Mouse (Mus musculus) neural tube, embryonic 12.5 days (tissue): ENCODE results near the gene Mex3d. TPM values are rescaled to one million over a fixed set of nuclear protein-coding genes. Genes with fewer than 3 reads are reported as not detected.

Experiments
- ATAC-seq: fragments of 200-750 bp; cut with Nextera tagmentation; 2 replicates; pipeline ENCODE4 v1.8.0; 2017; ENCODE audit warnings: low read depth, mild to moderate bottlenecking, moderate TSS enrichment, moderate library complexity; ENCODE audit not compliant: low FRiP score
- H3K27ac ChIP-seq: fragments of 300-500 bp; sonication (generic); 2 replicates; pipeline ENCODE4 v1.5.1; 2016
- H3K27me3 ChIP-seq: fragments of 300-500 bp; sonication (generic); replicated peaks from 2 replicates; pipeline ENCODE4 v1.6.1; 2016; ENCODE audit warnings: mild to moderate bottlenecking
- H3K36me3 ChIP-seq: fragments of 300-500 bp; sonication (generic); 2 replicates; pipeline ENCODE4 v1.6.1; 2016; ENCODE audit warnings: mild to moderate bottlenecking
- H3K4me1 ChIP-seq: fragments of 300-500 bp; sonication (generic); 2 replicates; pipeline ENCODE4 v1.6.1; 2016
- H3K4me2 ChIP-seq: fragments of 300-500 bp; sonication (generic); replicated peaks from 2 replicates; pipeline ENCODE4 v1.6.1; 2016; ENCODE audit warnings: mild to moderate bottlenecking
- H3K4me3 ChIP-seq: fragments of 300-500 bp; sonication (generic); 2 replicates; pipeline ENCODE4 v1.5.1; 2016
- H3K9ac ChIP-seq: fragments of 300-500 bp; sonication (generic); 2 replicates; pipeline ENCODE4 v1.6.1; 2016; ENCODE audit warnings: mild to moderate bottlenecking
- H3K9me3 ChIP-seq: fragments of 300-500 bp; sonication (generic); 2 replicates; pipeline ENCODE4 v1.6.1; 2016; ENCODE audit warnings: mild to moderate bottlenecking
- WGBS: fragments of 180-500 bp; shearing (Covaris S2); methylation state at CpG from one replicate; pipeline ENCODE4 v1.1.7; 2016; 5-methylcytosine and 5-hydroxymethylcytosine counted together
- polyA plus RNA-seq: library from polyadenylated mRNA; unstranded; fragments of >200 nt; fragmentation: Nextera tagmentation; extraction: Ambion mirVana; gene quantifications from 2 replicates; pipeline ENCODE4 v1.2.1, GENCODE M21; 2016

Mex3d gene
- polyA plus RNA-seq, 1 experiment from 2014 or later, result 26.5 TPM

GRCm38 (mm10) chr10:80382641-80383365 lies 4.7 kb downstream of the Mex3d start:
- Histone ChIP-seq H3K4me3 (0 out of 2 replicates have a peak overlapping the region, but pooled peaks have one; percentile 9), H3K4me1 (peaks cover 42% of the 10 kb centered on the region), H3K27me3 (no peaks in the 10 kb centered on the region), H3K27ac (no peak overlapping the region), H3K36me3 (peaks cover 55% of the 10 kb centered on the region), H3K9ac (no peak overlapping the region), H3K4me2 (peak overlapping the region; percentile 96), H3K9me3 (no peaks in the 10 kb centered on the region)
- ATAC-seq, result no peak
- 90% methylated on average over 7 of the region's 7 CpGs for WGBS

- Histone ChIP-seq H3K36me3 (peaks cover 31% of the 10 kb centered on the region), H3K4me1 (peaks cover 16% of the 10 kb centered on the region), H3K4me2 (no peak overlapping the region), H3K4me3 (no peak overlapping the region), H3K9ac (no peak overlapping the region), H3K27ac (no peak overlapping the region), H3K9me3 (no peaks in the 10 kb centered on the region), H3K27me3 (peaks cover 2% of the 10 kb centered on the region; the same call in 1 of the 2 replicates)
- WGBS, result 56% methylated on average over 10 of the region's 10 CpGs
- no peak for ATAC-seq
These were observed 9.7 kb downstream of the Mex3d start for GRCm38 (mm10) chr10:80377716-80378115.

DNA sequence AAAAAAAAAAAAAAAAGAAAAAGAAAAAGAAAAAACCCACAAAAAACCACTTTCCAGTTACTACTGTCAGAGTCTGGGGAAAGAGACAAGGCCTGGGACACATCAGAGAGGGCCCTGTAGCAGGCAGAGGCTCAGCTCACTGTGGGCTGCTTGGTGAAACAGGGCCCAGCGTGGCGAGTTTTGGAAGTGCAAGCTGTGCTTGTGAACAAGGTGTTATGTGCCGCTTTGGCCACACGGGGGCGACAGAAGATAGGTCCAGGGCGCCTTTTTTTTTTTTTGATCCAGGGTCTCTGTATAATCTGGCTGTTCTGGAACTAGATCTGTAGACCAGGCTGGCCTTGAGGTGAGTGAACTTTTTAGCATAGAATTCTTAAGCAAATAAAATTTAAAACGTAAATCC lies 11.3 kb downstream of the Mex3d start:
- Histone ChIP-seq H3K9ac (no peak overlapping the region), H3K4me2 (no peak overlapping the region), H3K27ac (no peak overlapping the region), H3K9me3 (no peaks in the 10 kb centered on the region), H3K4me3 (no peak overlapping the region), H3K36me3 (peaks cover 16% of the 10 kb centered on the region), H3K4me1 (peaks cover 14% of the 10 kb centered on the region), H3K27me3 (peaks cover 4% of the 10 kb centered on the region; the same call in 1 of the 2 replicates)
- 2% methylated on average over 7 of the region's 7 CpGs for WGBS
- no peak for ATAC-seq

GRCm38 (mm10) chr10:80374063-80374462 lies 13.4 kb downstream of the Mex3d start:
- 0 out of 2 replicates have a peak, but pooled peaks cover 11% of the 10 kb centered on the region for H3K4me1 ChIP-seq
- H3K4me3 ChIP-seq, result no peak overlapping the region
- H3K9me3 ChIP-seq, result no peaks in the 10 kb centered on the region
- H3K9ac ChIP-seq, result no peak overlapping the region
- H3K36me3 ChIP-seq, result no peaks in the 10 kb centered on the region
- peaks cover 4% of the 10 kb centered on the region; the same call in 1 of the 2 replicates for H3K27me3 ChIP-seq
- WGBS, result 14% methylated on average over 6 of the region's 6 CpGs
- ATAC-seq, result no peak
- no peak overlapping the region for H3K4me2 ChIP-seq
- no peak overlapping the region for H3K27ac ChIP-seq

DNA sequence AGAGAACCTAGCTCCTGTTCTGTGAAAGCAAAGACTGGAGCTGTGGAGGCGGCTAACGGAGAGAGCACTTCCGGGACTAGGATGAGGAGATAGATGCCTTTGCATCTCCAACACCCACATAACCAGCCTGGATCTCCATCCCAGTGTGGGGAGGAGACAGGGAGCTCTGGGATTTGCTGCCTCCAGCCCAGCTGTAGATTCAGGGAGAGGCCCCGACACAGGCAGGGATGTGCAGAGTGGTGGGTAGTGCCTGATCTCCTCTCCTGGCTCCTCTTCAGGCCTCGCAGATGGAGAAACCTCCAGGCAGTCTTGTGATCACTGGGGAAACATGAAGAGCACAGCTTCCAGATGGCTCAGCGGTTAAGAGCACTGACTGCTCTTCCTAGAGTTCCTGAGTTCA lies 14.8 kb downstream of the Mex3d start:
- H3K4me1 ChIP-seq, result 0 out of 2 replicates have a peak, but pooled peaks cover 11% of the 10 kb centered on the region
- H3K4me2 ChIP-seq, result no peak overlapping the region
- 85% methylated on average over 6 of the region's 6 CpGs for WGBS
- H3K27ac ChIP-seq, result no peak overlapping the region
- no peak overlapping the region for H3K9ac ChIP-seq
- peaks cover 4% of the 10 kb centered on the region; the same call in 1 of the 2 replicates for H3K27me3 ChIP-seq
- H3K36me3 ChIP-seq, result no peaks in the 10 kb centered on the region
- H3K4me3 ChIP-seq, result no peak overlapping the region
- H3K9me3 ChIP-seq, result no peaks in the 10 kb centered on the region
- no peak for ATAC-seq

DNA sequence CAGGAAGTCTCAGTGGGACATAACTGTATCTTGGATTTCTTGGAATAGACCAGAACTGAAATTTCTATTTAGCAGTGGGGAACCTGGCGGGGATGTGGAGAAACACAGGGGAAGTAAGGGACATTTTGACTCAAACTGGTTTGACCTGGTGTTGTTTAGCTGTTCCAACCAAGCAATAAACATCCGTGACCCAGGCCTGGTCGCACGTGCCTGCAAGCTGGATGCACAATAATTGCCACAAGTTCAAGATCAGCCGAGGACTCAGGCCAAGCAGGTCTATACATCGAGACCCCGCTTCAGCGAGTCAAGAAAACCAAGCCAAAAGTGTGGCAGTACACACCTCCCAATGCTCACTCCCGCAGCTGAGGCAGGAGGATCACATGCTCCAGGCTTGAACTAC lies 15.5 kb downstream of the Mex3d start:
- Histone ChIP-seq H3K27me3 (peaks cover 4% of the 10 kb centered on the region; the same call in 1 of the 2 replicates), H3K9ac (no peak overlapping the region), H3K27ac (no peak overlapping the region), H3K9me3 (no peaks in the 10 kb centered on the region), H3K4me1 (0 out of 2 replicates have a peak, but pooled peaks cover 11% of the 10 kb centered on the region), H3K4me3 (no peak overlapping the region), H3K36me3 (no peaks in the 10 kb centered on the region), H3K4me2 (0 out of 2 replicates have a peak overlapping the region, but pooled peaks have one; percentile 35)
- 50% methylated on average over 9 of the region's 9 CpGs for WGBS
- ATAC-seq, result no peak

- Histone ChIP-seq H3K9ac (no peak overlapping the region), H3K27ac (no peak overlapping the region), H3K4me2 (peak overlapping the region; percentile 35; the same call in 1 of the 2 replicates), H3K9me3 (no peaks in the 10 kb centered on the region), H3K36me3 (no peaks in the 10 kb centered on the region), H3K27me3 (peaks cover 4% of the 10 kb centered on the region; the same call in 1 of the 2 replicates), H3K4me3 (no peak overlapping the region), H3K4me1 (0 out of 2 replicates have a peak, but pooled peaks cover 11% of the 10 kb centered on the region)
- ATAC-seq, result peak; percentile 68; the same call in 1 of the 2 replicates
- WGBS, result 3% methylated on average over 12 of the region's 12 CpGs
These were observed 16.0 kb downstream of the Mex3d start for GRCm38 (mm10) chr10:80371411-80371966.

DNA sequence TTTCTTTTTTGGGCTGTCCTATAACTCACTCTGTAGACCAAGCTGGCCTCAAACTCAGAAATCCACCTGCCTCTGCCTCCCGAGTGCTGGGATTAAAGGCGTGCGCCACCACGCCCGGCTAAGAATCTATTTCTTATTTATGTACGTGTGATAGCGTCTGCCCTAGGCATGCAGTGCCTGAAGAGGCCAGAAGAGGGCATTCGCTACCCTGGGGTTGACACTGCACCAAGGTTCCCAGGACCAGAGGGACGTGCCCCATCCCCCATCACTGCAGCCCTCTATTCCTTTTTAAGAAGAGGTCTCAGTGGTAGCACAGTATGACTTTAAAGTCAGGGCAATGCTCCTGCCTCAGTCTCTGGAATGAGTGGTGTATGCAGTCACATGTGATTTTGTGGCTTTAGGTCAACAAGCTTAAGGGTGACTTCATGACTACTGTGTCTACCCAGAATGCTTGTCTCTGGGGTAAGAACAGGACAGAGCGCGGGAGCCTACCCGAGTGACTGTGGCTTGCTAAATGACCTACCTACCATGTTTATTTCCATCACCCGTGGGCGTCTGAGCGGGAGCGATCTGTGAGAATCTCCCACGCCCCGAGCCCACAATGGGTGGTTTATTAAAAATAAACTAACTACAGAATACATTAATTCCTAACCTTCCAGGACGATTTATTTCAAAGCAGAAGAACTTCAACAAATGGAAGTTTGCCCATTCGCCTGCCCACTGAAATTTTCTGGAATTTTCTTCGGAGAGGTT lies 17.3 kb downstream of the Mex3d start:
- Histone ChIP-seq H3K27ac (no peak overlapping the region), H3K4me2 (no peak overlapping the region), H3K27me3 (peaks cover 4% of the 10 kb centered on the region; the same call in 1 of the 2 replicates), H3K36me3 (no peaks in the 10 kb centered on the region), H3K9ac (no peak overlapping the region), H3K4me1 (0 out of 2 replicates have a peak, but pooled peaks cover 11% of the 10 kb centered on the region), H3K4me3 (no peak overlapping the region), H3K9me3 (no peaks in the 10 kb centered on the region)
- 80% methylated on average over 21 of the region's 21 CpGs for WGBS
- ATAC-seq, result no peak

GRCm38 (mm10) chr10:80368392-80368791 lies 19.1 kb downstream of the Mex3d start:
- no peaks in the 10 kb centered on the region for H3K36me3 ChIP-seq
- 92% methylated on average over 6 of the region's 6 CpGs for WGBS
- H3K27ac ChIP-seq, result no peak overlapping the region
- H3K9ac ChIP-seq, result no peak overlapping the region
- no peak overlapping the region for H3K4me3 ChIP-seq
- no peak overlapping the region for H3K4me2 ChIP-seq
- no peak for ATAC-seq
- no peaks in the 10 kb centered on the region for H3K9me3 ChIP-seq
- H3K27me3 ChIP-seq, result peaks cover 15% of the 10 kb centered on the region; the same call in 1 of the 2 replicates
- H3K4me1 ChIP-seq, result 0 out of 2 replicates have a peak, but pooled peaks cover 11% of the 10 kb centered on the region

DNA sequence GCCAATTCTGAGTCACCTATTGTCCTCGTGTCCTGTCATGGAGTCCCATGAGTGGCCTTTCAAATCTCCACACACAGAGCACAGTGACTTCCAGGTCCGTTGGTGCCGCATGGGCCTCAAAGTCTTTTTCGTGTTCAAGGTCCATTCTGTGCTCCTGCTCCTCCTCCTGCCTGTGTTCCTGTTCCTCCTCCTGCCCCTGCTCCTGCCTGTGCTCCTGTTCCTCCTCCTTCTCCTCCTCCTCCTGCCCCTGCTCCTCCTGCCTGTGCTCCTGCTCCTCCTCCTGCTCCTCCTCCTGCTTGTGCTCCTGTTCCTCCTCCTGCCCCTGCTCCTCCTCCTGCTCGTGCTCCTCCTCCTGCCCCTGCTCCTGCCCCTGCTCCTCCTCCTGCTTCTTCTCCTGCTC lies 19.5 kb downstream of the Mex3d start:
- Histone ChIP-seq H3K9ac (no peak overlapping the region), H3K27ac (no peak overlapping the region), H3K27me3 (peaks cover 16% of the 10 kb centered on the region), H3K4me3 (no peak overlapping the region), H3K36me3 (no peaks in the 10 kb centered on the region), H3K4me1 (0 out of 2 replicates have a peak, but pooled peaks cover 11% of the 10 kb centered on the region), H3K9me3 (no peaks in the 10 kb centered on the region), H3K4me2 (no peak overlapping the region)
- no peak for ATAC-seq
- 59% methylated on average over 5 of the region's 5 CpGs for WGBS

GRCm38 (mm10) chr10:80365736-80366135 lies 21.7 kb downstream of the Mex3d start:
- H3K9ac ChIP-seq, result no peak overlapping the region
- H3K27me3 ChIP-seq, result peaks cover 22% of the 10 kb centered on the region
- no peak overlapping the region for H3K4me2 ChIP-seq
- H3K4me3 ChIP-seq, result no peak overlapping the region
- no peak overlapping the region for H3K27ac ChIP-seq
- H3K9me3 ChIP-seq, result 0 out of 2 replicates have a peak, but pooled peaks cover 8% of the 10 kb centered on the region
- 67% methylated on average over 6 of the region's 6 CpGs for WGBS
- ATAC-seq, result no peak
- no peaks in the 10 kb centered on the region for H3K36me3 ChIP-seq
- no peaks in the 10 kb centered on the region for H3K4me1 ChIP-seq

- ATAC-seq, result no peak
- WGBS, result 41% methylated on average over 6 of the region's 6 CpGs
- Histone ChIP-seq H3K36me3 (no peaks in the 10 kb centered on the region), H3K9ac (no peak overlapping the region), H3K4me1 (no peaks in the 10 kb centered on the region), H3K27ac (no peak overlapping the region), H3K4me2 (no peak overlapping the region), H3K9me3 (0 out of 2 replicates have a peak, but pooled peaks cover 8% of the 10 kb centered on the region), H3K4me3 (no peak overlapping the region), H3K27me3 (peaks cover 42% of the 10 kb centered on the region)
These were observed 23.7 kb downstream of the Mex3d start for GRCm38 (mm10) chr10:80363734-80364133.
